Mouse (Mus musculus) kidney, postnatal 4 days (tissue): Measurements from ENCODE around the gene Gm10406.
"Not testable (repeated sequence)": the region's sequence is repeated elsewhere in the genome, so short reads cannot be mapped to it uniquely, and the experiment has no call there.

ENCODE experiments used
- DNase-seq, 2 experiments: peaks; one replicate each; pipeline ENCODE4 v3.0.0; 2021; ENCODE audit warnings: mixed read lengths in 2 of 2

Gm10406 gene

DNA sequence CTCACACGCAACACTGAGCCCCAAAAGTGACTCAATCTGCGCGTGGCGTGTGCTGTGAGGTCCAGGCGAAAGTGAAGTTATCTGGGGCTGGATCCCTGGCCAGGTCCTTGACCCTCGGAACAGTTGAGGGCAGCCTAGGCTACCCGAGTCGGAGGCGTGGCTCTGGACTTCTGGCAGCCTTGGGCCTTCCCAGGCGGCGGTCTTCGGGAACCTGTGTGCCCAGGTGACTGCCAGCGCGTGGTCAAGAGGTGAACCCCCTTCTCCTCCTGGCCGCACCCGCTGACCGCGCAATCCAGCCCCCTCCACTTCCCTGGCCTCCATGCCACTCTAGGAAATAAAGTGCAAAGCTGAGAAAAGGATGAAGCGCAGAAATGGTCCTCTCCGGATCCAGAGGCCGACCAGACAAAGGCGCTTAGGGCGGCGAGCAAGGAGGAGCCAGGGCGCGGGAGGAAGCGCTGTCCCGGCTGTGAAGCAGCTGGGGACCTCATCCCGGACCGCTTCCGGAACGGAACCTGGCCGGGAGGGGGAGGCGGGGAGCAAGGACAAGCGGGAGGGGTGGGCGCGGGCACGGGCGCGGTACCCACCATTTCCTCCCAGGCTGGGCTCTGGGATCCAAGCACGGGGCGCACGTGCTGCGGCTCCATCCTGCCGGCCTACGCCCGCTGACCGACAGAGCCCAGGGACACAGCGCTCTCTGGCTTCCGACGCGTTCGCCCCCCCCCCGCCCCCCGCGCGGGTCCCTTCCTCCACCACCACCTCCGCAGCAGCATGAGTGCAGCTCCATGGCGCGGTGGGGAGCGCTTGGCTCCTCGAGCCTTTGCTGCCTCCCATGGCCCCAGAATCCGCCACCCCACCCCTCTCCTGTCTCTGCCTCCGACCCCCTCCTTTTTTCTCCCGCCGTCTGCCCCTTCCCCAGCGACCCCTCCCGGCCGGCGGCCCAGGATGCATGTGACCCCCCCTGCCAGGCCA is at the start of gene Gm10406:
Gm10406 (minus strand) TSS at position 669 of the 969 bp plus-strand sequence.
- DNase-seq, result peak; percentile 63 to 72

- not testable (repeated sequence) for DNase-seq
Observed at GRCm38 (mm10) chr14:7044870-7045269, 17.6 kb upstream of the Gm10406 start, which contains the start of gene Gm3685. Gene Gm3685 (minus strand): TSS chr14:7044970.

DNA sequence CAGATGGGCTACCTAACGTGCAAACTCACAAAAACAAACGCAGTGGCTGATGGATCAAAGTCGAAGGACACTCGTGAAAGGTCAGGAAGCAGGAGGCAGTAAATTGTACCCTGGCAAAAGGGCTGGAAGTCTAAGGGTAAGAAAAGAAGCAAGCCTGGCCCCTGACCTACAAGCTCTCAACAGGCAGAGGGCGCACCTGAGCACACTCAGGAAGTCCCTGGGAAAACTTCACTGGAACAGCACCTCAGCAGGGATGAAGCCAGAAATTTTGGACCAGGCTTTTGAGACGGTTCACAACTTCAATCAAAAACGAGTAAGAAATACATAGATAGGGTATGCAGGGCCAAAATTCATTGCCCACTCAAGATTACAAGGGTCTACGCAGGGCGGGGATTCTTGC is 975 bp downstream of the Gm10406 start:
- DNase-seq, result peak; percentile 13 to 21

DNA sequence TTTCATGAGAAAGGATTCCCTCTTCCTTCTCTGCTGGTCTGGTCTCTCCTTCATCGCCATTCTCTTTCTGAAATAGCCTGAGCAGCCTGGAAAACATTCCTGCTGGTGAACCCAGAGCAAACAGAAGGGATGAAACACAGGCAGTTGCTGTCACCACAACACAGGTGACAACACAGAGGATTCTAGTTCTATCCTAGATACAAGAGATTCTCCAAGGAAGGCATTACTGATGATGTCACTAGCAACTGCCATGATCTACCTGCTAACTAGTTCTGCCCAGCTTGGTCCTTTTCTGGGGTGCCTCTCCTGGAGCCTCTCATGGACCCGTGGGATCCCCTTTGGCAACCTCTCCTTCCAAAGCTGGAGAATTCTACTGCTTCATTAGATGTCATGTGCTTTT is 53.5 kb downstream of the Gm10406 start, which contains the start of gene Gm6356:
Gm6356 (minus strand) TSS at position 101 of the 400 bp plus-strand sequence.
- not testable (repeated sequence) for DNase-seq
